Mouse (Mus musculus) kidney, embryonic 14.5 days (tissue): Measurements from ENCODE around the gene Rabgap1l. TPM values are rescaled to one million over a fixed set of nuclear protein-coding genes. Genes with fewer than 3 reads are reported as not detected.

Experiments
- ATAC-seq: fragments of 200-750 bp; cut with Nextera tagmentation; 2 replicates; pipeline ENCODE4 v1.8.0; 2017; ENCODE audit warnings: moderate number of reproducible peaks, mild to moderate bottlenecking, moderate TSS enrichment, moderate library complexity; ENCODE audit not compliant: low FRiP score, low TSS enrichment
- H3K27ac ChIP-seq: fragments of 300-500 bp; sonication (generic); 2 replicates; pipeline ENCODE4 v1.5.1; 2014; ENCODE audit warnings: low read depth, mild to moderate bottlenecking, low read length, moderate library complexity, mixed read lengths
- H3K27me3 ChIP-seq: fragments of 300-500 bp; sonication (generic); 2 replicates; pipeline ENCODE4 v1.6.1; 2014; ENCODE audit warnings: mild to moderate bottlenecking, low read length; ENCODE audit not compliant: control insufficient read depth, insufficient read depth
- H3K36me3 ChIP-seq: fragments of 300-500 bp; sonication (generic); 2 replicates; pipeline ENCODE4 v1.6.1; 2014; ENCODE audit warnings: low read length, mixed read lengths; ENCODE audit not compliant: control insufficient read depth, insufficient read depth
- H3K4me1 ChIP-seq: fragments of 300-500 bp; sonication (generic); 2 replicates; pipeline ENCODE4 v1.6.1; 2014; ENCODE audit warnings: low read length, mixed read lengths; ENCODE audit not compliant: control insufficient read depth, insufficient read depth
- H3K4me2 ChIP-seq: fragments of 300-500 bp; sonication (generic); replicated peaks from 2 replicates; pipeline ENCODE4 v1.6.1; 2014; ENCODE audit warnings: low read depth, mild to moderate bottlenecking, low read length
- H3K4me3 ChIP-seq: fragments of 300-500 bp; sonication (generic); 2 replicates; pipeline ENCODE4 v1.5.1; 2014; ENCODE audit warnings: mild to moderate bottlenecking, low read length
- H3K9ac ChIP-seq: fragments of 300-500 bp; sonication (generic); 2 replicates; pipeline ENCODE4 v1.6.1; 2014; ENCODE audit warnings: low read depth, mild to moderate bottlenecking, low read length, moderate library complexity
- H3K9me3 ChIP-seq: fragments of 300-500 bp; sonication (generic); 2 replicates; pipeline ENCODE4 v1.6.1; 2016; ENCODE audit warnings: low read length; ENCODE audit not compliant: control insufficient read depth
- WGBS: fragments of 180-500 bp; shearing (Covaris S2); extraction: QIAGEN DNeasy Blood & Tissue Kit; methylation state at CpG from one replicate; pipeline ENCODE4 v1.1.7; 2014; 5-methylcytosine and 5-hydroxymethylcytosine counted together
- polyA plus RNA-seq: library from polyadenylated mRNA; unstranded; fragments of >200 nt; fragmentation: Nextera tagmentation; extraction: Ambion mirVana; gene quantifications from 2 replicates; pipeline ENCODE4 v1.2.1, GENCODE M21; 2014

Gene Rabgap1l
- polyA plus RNA-seq, 1 experiment from 2014 or later: 13.2 TPM

DNA sequence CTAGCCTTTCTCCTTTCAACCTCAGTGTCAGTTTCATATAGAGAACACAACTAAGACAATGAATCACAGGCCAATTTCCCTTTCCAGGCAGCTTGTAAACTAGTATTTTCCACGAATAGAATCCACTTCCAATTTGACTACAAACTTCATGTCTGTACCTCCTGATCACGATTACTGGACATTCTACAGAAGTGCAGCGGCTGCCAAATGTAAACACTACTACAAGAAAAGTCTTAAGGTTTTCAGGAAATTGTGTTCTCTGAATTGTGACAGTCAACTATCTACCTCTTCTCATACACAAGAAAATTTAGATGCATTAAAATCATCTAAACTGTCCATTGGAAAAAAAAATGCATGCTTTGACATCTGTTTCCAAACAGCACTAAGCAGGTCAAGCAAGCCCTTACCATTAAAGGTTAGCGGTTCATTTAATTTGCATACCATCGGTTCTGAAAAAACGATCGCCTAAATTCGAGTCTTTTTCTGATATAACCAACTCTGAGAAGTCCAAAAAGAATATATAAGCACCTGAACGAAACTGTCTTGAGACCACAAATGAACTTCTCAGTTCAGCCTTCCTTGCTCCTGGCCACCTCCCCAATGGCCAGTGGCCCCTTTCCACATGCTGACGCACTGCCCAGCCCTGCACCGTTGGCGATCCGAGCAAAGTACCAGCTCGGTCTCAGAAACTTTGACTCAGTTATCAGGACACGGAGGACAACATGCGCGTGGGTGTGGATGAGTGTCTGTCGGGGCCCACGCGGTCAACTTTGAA is 1.4 kb downstream of the Rabgap1l start:
- H3K4me1 ChIP-seq: 0 out of 2 replicates have a peak, but pooled peaks cover 6% of the 10 kb centered on the region
- ATAC-seq: peak; percentile 42
- peak overlapping the region; percentile 68 for H3K9ac ChIP-seq
- no peak overlapping the region for H3K27ac ChIP-seq
- peak overlapping the region; percentile 76 for H3K4me3 ChIP-seq
- peak overlapping the region; percentile 95 for H3K4me2 ChIP-seq
- H3K36me3 ChIP-seq: no peaks in the 10 kb centered on the region
- no peaks in the 10 kb centered on the region for H3K9me3 ChIP-seq
- 9% methylated on average over 20 of the region's 20 CpGs for WGBS
- no peaks in the 10 kb centered on the region for H3K27me3 ChIP-seq

DNA sequence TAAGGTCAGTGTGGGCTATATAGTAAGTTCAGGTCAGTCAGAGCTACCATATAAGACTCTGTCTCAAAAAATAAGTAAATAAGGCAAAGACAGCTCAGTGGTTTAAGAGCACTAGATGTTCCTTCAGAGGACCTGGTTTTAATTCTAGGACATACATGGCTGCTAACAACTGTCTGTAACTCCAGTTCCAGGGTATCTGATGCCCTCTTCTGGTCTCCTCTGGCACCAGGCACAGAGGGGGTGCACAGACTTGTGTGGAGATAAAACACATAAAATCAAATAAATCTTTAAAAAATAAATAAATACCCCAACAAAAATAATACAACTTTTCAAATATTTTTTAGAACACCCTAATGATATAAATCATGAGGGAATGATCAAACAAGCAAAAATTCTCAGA is 2.4 kb downstream of the Rabgap1l start:
- Histone ChIP-seq H3K9me3 (no peaks in the 10 kb centered on the region), H3K4me3 (no peak overlapping the region), H3K9ac (no peak overlapping the region), H3K36me3 (no peaks in the 10 kb centered on the region), H3K27me3 (no peaks in the 10 kb centered on the region), H3K27ac (no peak overlapping the region), H3K4me2 (no peak overlapping the region), H3K4me1 (0 out of 2 replicates have a peak, but pooled peaks cover 6% of the 10 kb centered on the region)
- ATAC-seq: no peak

DNA sequence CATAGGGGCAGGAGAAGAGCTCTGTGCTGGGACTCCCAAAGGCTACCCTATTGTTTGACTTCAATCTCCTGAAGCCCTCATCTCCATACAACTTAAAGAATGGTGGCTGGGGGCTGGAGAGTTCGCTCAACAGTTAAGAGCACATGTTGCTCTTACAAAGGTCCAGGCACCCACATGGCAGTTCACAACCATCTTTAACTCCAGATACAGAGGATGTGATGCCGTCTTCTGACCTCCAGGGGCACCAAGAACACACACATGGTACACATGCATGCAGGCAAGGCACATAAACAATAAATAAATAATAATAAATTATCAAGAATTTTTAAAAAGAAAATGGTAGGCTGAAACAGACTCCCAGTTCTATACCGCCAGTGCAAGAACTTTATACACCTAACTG is 3.1 kb downstream of the Rabgap1l start:
- Histone ChIP-seq H3K27me3 (no peaks in the 10 kb centered on the region), H3K9ac (no peak overlapping the region), H3K4me2 (no peak overlapping the region), H3K4me1 (0 out of 2 replicates have a peak, but pooled peaks cover 6% of the 10 kb centered on the region), H3K9me3 (no peaks in the 10 kb centered on the region), H3K4me3 (no peak overlapping the region), H3K27ac (no peak overlapping the region), H3K36me3 (no peaks in the 10 kb centered on the region)
- ATAC-seq: no peak
- WGBS: 84% methylated on average over 3 of the region's 3 CpGs

DNA sequence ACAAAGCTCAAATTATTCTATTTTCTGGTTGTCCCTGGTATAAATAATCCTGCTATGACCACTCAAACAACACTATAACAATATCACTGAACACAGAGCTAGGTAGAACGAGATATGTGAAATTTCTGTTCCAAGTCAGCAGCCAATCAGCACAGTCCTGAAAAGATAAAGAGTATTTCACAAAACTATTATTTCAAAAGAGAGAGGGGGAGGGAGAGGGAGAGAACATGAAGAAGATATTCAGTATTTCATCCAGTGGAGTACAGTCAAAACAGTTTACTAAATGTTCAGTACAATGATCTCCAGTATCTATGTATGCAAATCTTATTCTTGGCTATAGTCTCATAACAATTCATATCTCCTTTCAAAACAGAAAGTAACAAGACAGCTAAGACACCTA is 5.1 kb downstream of the Rabgap1l start:
- Histone ChIP-seq H3K4me2 (no peak overlapping the region), H3K9me3 (no peaks in the 10 kb centered on the region), H3K4me1 (0 out of 2 replicates have a peak, but pooled peaks cover 8% of the 10 kb centered on the region), H3K9ac (no peak overlapping the region), H3K27ac (no peak overlapping the region), H3K36me3 (no peaks in the 10 kb centered on the region), H3K4me3 (no peak overlapping the region), H3K27me3 (no peaks in the 10 kb centered on the region)
- ATAC-seq: no peak
- 91% methylated on average over 1 of the region's 1 CpGs for WGBS

DNA sequence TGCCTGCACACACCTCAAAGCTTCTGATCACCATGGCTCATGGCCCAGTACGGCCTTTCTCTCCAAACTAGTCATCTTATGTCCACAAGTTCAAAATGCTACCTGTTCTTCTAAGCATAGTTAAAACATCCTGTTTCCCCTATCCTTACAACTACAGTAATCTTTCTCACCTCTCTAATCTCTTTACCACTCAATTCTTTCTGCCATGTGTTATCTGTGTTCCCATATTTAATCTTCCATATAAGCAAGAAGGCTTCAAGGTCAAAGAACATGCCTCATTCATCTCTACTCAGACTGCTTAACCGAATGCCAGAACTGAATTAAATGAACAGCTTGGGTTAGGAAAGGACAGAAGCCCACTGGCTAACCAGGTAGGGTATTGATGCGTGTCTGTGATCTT is 5.8 kb downstream of the Rabgap1l start:
- WGBS: 89% methylated on average over 3 of the region's 3 CpGs
- H3K36me3 ChIP-seq: no peaks in the 10 kb centered on the region
- no peak overlapping the region for H3K27ac ChIP-seq
- 0 out of 2 replicates have a peak, but pooled peaks cover 8% of the 10 kb centered on the region for H3K4me1 ChIP-seq
- H3K9me3 ChIP-seq: no peaks in the 10 kb centered on the region
- H3K4me2 ChIP-seq: no peak overlapping the region
- no peak overlapping the region for H3K4me3 ChIP-seq
- H3K27me3 ChIP-seq: no peaks in the 10 kb centered on the region
- no peak for ATAC-seq
- no peak overlapping the region for H3K9ac ChIP-seq

DNA sequence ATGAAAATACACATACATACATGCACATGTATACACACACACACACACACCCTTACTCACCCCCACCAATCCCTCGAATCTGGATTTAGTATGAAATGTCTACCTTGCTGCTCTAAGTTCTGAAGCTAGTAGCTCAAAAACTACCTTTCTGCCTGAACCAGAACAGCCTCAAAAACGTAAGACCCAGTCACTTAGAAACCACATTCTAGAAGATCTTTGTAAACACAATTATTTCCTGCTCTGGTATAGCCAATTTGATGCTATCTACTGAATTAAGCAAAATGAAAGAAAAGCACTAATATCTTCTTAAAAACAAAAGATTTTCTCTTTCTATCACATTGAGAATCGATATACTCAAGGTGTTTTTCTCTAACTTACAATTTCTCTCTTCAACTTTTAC is 6.4 kb downstream of the Rabgap1l start:
- Histone ChIP-seq H3K4me3 (no peak overlapping the region), H3K36me3 (no peaks in the 10 kb centered on the region), H3K4me2 (no peak overlapping the region), H3K9me3 (no peaks in the 10 kb centered on the region), H3K4me1 (0 out of 2 replicates have a peak, but pooled peaks cover 6% of the 10 kb centered on the region), H3K9ac (no peak overlapping the region), H3K27me3 (no peaks in the 10 kb centered on the region), H3K27ac (no peak overlapping the region)
- ATAC-seq: no peak
- 83% methylated on average over 3 of the region's 3 CpGs for WGBS

DNA sequence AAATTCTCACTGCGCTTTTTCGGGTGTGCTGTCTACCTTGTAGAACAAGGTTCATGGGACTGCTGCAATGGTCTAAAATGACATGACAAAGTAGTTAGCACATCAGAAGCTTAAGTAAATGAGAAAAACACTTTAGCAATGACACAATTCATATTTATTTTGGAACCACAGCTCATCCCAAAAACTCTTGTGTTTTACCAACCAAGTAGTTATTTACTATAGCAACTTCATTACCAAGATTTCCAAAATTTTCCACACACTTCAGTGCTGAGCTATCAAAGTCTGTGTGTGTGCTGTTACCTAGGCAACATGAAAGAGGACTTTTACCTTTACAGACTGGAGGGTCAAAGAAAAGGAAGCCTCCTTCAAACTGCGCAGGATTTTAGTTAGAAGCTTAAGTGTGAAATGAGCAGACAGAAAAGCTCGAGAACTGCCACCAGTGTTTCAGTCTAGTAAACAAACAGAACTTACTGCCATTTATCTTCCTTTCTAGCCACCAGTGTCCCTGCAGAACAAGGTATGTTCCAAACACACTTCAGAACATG is 7.3 kb downstream of the Rabgap1l start:
- Histone ChIP-seq H3K9me3 (no peaks in the 10 kb centered on the region), H3K4me2 (no peak overlapping the region), H3K36me3 (no peaks in the 10 kb centered on the region), H3K9ac (no peak overlapping the region), H3K27ac (no peak overlapping the region), H3K27me3 (no peaks in the 10 kb centered on the region), H3K4me1 (0 out of 2 replicates have a peak, but pooled peaks cover 2% of the 10 kb centered on the region), H3K4me3 (no peak overlapping the region)
- no peak for ATAC-seq
- WGBS: 68% methylated on average over 4 of the region's 4 CpGs

DNA sequence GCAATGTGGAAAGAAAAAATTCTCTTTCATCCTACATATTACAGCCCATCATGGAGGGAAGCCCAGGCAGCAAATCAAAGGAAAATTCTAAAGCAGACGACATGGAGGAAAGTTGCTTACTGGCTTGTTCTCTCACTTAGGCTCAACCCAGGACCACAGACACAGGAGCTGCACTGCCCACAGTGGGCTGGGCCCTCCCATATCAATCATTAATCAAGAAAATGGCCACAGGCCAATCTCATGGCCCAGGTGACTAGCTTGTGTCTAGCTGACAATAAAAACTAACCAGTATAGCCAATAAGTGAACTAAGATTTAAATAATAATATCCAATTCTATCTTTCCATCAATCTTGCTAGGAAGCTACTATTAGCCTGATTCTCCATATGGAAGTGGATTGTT is 8.9 kb downstream of the Rabgap1l start:
- WGBS: 64% methylated on average over 1 of the region's 1 CpGs
- Histone ChIP-seq H3K4me2 (no peak overlapping the region), H3K27me3 (no peaks in the 10 kb centered on the region), H3K9me3 (no peaks in the 10 kb centered on the region), H3K36me3 (no peaks in the 10 kb centered on the region), H3K27ac (no peak overlapping the region), H3K4me1 (0 out of 2 replicates have a peak, but pooled peaks cover 2% of the 10 kb centered on the region), H3K9ac (no peak overlapping the region), H3K4me3 (no peak overlapping the region)
- ATAC-seq: no peak

DNA sequence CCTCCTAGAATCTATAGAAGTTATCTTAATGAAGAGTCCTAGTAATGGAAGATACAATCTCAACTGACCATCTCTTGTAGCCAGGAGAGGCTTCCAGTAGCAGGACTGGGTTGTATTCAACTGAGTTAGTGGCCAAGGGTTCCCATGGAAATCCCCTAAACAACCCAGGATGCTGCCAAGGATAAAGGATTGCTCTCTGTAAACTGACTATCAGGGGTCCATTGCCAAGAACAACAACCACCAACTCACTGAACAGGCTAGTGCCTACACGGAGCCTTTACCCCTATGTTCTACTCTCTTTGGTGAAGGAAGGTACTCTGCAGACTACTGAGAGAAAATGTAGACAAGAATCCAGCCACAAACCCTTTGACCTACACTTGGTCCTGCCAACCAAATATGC is 18.8 kb downstream of the Rabgap1l start:
- no peaks in the 10 kb centered on the region for H3K4me1 ChIP-seq
- no peak for ATAC-seq
- 91% methylated on average over 1 of the region's 1 CpGs for WGBS
- no peak overlapping the region for H3K4me2 ChIP-seq
- no peaks in the 10 kb centered on the region for H3K27me3 ChIP-seq
- no peak overlapping the region for H3K9ac ChIP-seq
- H3K36me3 ChIP-seq: no peaks in the 10 kb centered on the region
- H3K4me3 ChIP-seq: no peak overlapping the region
- no peaks in the 10 kb centered on the region for H3K9me3 ChIP-seq
- no peak overlapping the region for H3K27ac ChIP-seq
